24 mouse cellular contexts compared by ENCODE assay signal in the genomic region with DNA sequence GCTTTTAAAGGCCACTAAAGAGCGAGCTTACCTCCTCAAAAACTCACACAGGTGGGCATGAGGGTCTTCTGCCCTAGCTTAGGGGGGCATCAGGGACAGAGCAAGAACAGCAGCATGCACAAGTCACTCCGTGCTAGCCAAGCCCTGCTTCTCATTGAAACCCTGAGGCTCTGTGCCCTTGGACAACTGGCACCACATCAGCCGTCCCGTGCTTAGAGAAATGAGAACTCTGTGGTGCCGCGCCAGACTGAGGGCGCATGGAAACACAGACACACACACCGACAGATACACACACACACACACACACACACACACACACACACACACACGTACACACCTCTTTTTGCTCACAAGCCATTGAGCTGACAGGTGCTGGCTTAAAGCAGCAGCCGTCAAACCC. TPM values are rescaled to one million over a fixed set of nuclear protein-coding genes. Genes with fewer than 3 reads are reported as not detected.
DNase-seq lines count a peak whose midpoint lies in the region; ATAC-seq and TF ChIP-seq lines count a peak whose summit lies in the region.
"Had no signal": no experiment of that assay in that cellular context is flagged by ENCODE, and none has a peak within 500 bp of the region (broad histone marks: within the 10 kb centered on the region; RNA-seq: fewer than 3 reads in every experiment).

No protein-coding gene starts in this region.

- no peak for TF ChIP-seq CTCF in stomach, postnatal 0 days (IDR thresholded peaks at IDR 0.05; ENCODE audit: low read depth)

- peaks cover 90% of the 10 kb centered on the region for H3K4me1 ChIP-seq in heart, embryonic 12.5 days (replicated peaks)
- H3K4me1 ChIP-seq in stomach, embryonic 16.5 days (ENCODE audit: control insufficient read depth, insufficient read depth, low read length) = peaks cover 57% of the 10 kb centered on the region
- H3K4me1 ChIP-seq in stomach, postnatal 0 days (replicated peaks; ENCODE audit: control insufficient read depth, insufficient read depth) = peaks cover 16% of the 10 kb centered on the region

- H3K9ac ChIP-seq in heart, embryonic 12.5 days = no peak overlapping the region
- no peak overlapping the region for H3K9ac ChIP-seq in stomach, embryonic 16.5 days (ENCODE audit: low read length)
- H3K9ac ChIP-seq in stomach, postnatal 0 days (ENCODE audit: low read length) = no peak overlapping the region
- H3K9ac ChIP-seq: embryonic facial prominence, embryonic 13.5 days; forebrain, embryonic 12.5 days; limb, embryonic 12.5 days; liver, embryonic 14.5 days; lung, embryonic 15.5 days had no signal

- no peaks in the 10 kb centered on the region for H3K36me3 ChIP-seq in heart, embryonic 12.5 days
- H3K36me3 ChIP-seq in stomach, embryonic 16.5 days (ENCODE audit: control insufficient read depth, insufficient read depth, low read length) = no peaks in the 10 kb centered on the region
- H3K36me3 ChIP-seq in stomach, postnatal 0 days (ENCODE audit: control insufficient read depth, insufficient read depth, low read length) = no peaks in the 10 kb centered on the region
- H3K36me3 ChIP-seq: embryonic facial prominence, embryonic 13.5 days; forebrain, embryonic 12.5 days; heart, embryonic 13.5 days; limb, embryonic 12.5 days; lung, embryonic 15.5 days had no signal

- DNase-seq in adrenal gland, adult 2 months = peak; percentile 56
- DNase-seq in adrenal gland, postnatal 4 days (ENCODE audit: low spot score in 2 of 2) = no peak
- DNase-seq in heart, adult 18-20 months = peak; percentile 44 to 55
- DNase-seq in kidney, adult 11 months = peak; percentile 35
- DNase-seq in kidney, adult 18-20 months = no peak
- no peak for DNase-seq in stomach, postnatal 0 days (ENCODE audit: low spot score)
- DNase-seq: cerebellum, adult 8-10 months; embryo, embryonic 11 days; kidney, postnatal 4 days; midbrain, embryonic 14.5 days; right cerebral cortex, postnatal 25 days; spleen, adult 18-20 months; thymus, adult 18-20 months; thymus, postnatal 36 days had no signal

- H3K4me3 ChIP-seq in heart, embryonic 12.5 days = no peak overlapping the region
- H3K4me3 ChIP-seq in stomach, embryonic 16.5 days (replicated peaks; ENCODE audit: low read length) = no peak overlapping the region
- no peak overlapping the region for H3K4me3 ChIP-seq in stomach, postnatal 0 days (ENCODE audit: low read depth, low read length)
- H3K4me3 ChIP-seq: embryonic facial prominence, embryonic 13.5 days; erythroblast, embryonic 14.5 days; forebrain, embryonic 12.5 days; heart, embryonic 13.5 days; limb, embryonic 12.5 days; lung, embryonic 15.5 days had no signal

- no peak overlapping the region for H3K4me2 ChIP-seq in heart, embryonic 12.5 days
- no peak overlapping the region for H3K4me2 ChIP-seq in stomach, embryonic 16.5 days (ENCODE audit: low read depth, low read length)
- H3K4me2 ChIP-seq in stomach, postnatal 0 days (replicated peaks; ENCODE audit: low read depth) = no peak overlapping the region
- H3K4me2 ChIP-seq: embryonic facial prominence, embryonic 13.5 days; forebrain, embryonic 12.5 days; heart, embryonic 13.5 days; limb, embryonic 12.5 days; lung, embryonic 15.5 days had no signal

- TF ChIP-seq EP300 in stomach, postnatal 0 days (optimal IDR thresholded peaks at IDR 0.05) = no peak

- no peaks in the 10 kb centered on the region for H3K27me3 ChIP-seq in heart, embryonic 12.5 days (replicated peaks)
- H3K27me3 ChIP-seq in stomach, embryonic 16.5 days (ENCODE audit: control insufficient read depth, insufficient read depth, low read length) = no peaks in the 10 kb centered on the region
- no peaks in the 10 kb centered on the region for H3K27me3 ChIP-seq in stomach, postnatal 0 days (ENCODE audit: control insufficient read depth, insufficient read depth, low read length)
- H3K27me3 ChIP-seq: embryonic facial prominence, embryonic 13.5 days; forebrain, embryonic 12.5 days; heart, embryonic 13.5 days; limb, embryonic 12.5 days; lung, embryonic 15.5 days had no signal

- H3K27ac ChIP-seq in heart, embryonic 12.5 days (ENCODE audit: poor library complexity, severe bottlenecking) = no peak overlapping the region
- peak overlapping the region; percentile 26; the same call in 1 of the 2 replicates for H3K27ac ChIP-seq in stomach, embryonic 16.5 days (ENCODE audit: low read length)
- no peak overlapping the region for H3K27ac ChIP-seq in stomach, postnatal 0 days (replicated peaks)
- H3K27ac ChIP-seq: embryonic facial prominence, embryonic 13.5 days; forebrain, embryonic 12.5 days; limb, embryonic 12.5 days; liver, embryonic 14.5 days had no signal

- no peaks in the 10 kb centered on the region for H3K9me3 ChIP-seq in heart, embryonic 12.5 days (replicated peaks)
- no peaks in the 10 kb centered on the region for H3K9me3 ChIP-seq in stomach, embryonic 16.5 days (replicated peaks; ENCODE audit: control insufficient read depth, low read length)
- no peaks in the 10 kb centered on the region for H3K9me3 ChIP-seq in stomach, postnatal 0 days (ENCODE audit: control insufficient read depth, low read length)
- H3K9me3 ChIP-seq: embryonic facial prominence, embryonic 13.5 days; forebrain, embryonic 12.5 days; heart, embryonic 13.5 days; limb, embryonic 12.5 days; lung, embryonic 15.5 days had no signal

- ATAC-seq in heart, embryonic 12.5 days (ENCODE audit: insufficient number of reproducible peaks, low FRiP score) = no peak
- ATAC-seq in stomach, embryonic 16.5 days (ENCODE audit: insufficient read depth, low FRiP score) = no peak
- ATAC-seq in stomach, postnatal 0 days (ENCODE audit: low FRiP score, low TSS enrichment) = no peak
- ATAC-seq: intestine, postnatal 0 days had no signal

- WGBS in heart, embryonic 12.5 days = 90% methylated on average over 10 of the region's 10 CpGs
- WGBS in stomach, embryonic 16.5 days = 83% methylated on average over 10 of the region's 10 CpGs
- 76% methylated on average over 10 of the region's 10 CpGs for WGBS in stomach, postnatal 0 days

RNA-seq across cellular contexts. Expression of gene Stk24, which starts 32.7 kb away (rescaled TPM):
- total RNA-seq in adrenal gland, adult 2 months (2021) = 100 to 1,000 TPM in 1 of 2 experiments, 10 to 100 TPM in 1; 94.2 to 129 TPM
- polyA plus RNA-seq in adrenal gland, adult 2 months (2012; rRNA removed) = 23.8 and 34.2 TPM in 2 replicates
- 100 to 1,000 TPM; 142 to 152 TPM for total RNA-seq in adrenal gland, postnatal 4 days (2021)
- total RNA-seq in heart, adult 18-20 months (2021) = 10 to 100 TPM; 71.3 to 77.6 TPM
- 52.9 and 55.6 TPM in 2 replicates for polyA plus RNA-seq in heart, embryonic 12.5 days (2016; fragmentation: Nextera tagmentation; extraction: Ambion mirVana)
- polyA plus RNA-seq in stomach, embryonic 16.5 days (2015; fragmentation: Nextera tagmentation; extraction: Ambion mirVana) = 33.2 and 33.6 TPM in 2 replicates
- polyA plus RNA-seq in stomach, postnatal 0 days (2015; fragmentation: Nextera tagmentation; extraction: Ambion mirVana) = 34.0 and 35.9 TPM in 2 replicates

Comparison
In these comparisons a context has a peak if more than half of its experiments do, and no peak if none do; other contexts are left out.
1. DNase-seq: peak in adrenal gland, adult 2 months (single experiment), heart, adult 18-20 months (2 of 2) and kidney, adult 11 months (single experiment); none in adrenal gland, postnatal 4 days (0 of 2), kidney, adult 18-20 months (single experiment) and stomach, postnatal 0 days (single experiment).